Mouse (Mus musculus) testis, postnatal 10 days (tissue): ENCODE measurements at regions not wholly inside any gene's neighbourhood (a gene's known extent, or its start where the extent isn't known, plus 50 kb on each side); places are given as distances from the start of the nearest gene placed in this dataset.

Experiments used
- DNase-seq: peaks from one replicate; pipeline ENCODE4 v3.0.0; 2021; ENCODE audit warnings: low spot score

DNA sequence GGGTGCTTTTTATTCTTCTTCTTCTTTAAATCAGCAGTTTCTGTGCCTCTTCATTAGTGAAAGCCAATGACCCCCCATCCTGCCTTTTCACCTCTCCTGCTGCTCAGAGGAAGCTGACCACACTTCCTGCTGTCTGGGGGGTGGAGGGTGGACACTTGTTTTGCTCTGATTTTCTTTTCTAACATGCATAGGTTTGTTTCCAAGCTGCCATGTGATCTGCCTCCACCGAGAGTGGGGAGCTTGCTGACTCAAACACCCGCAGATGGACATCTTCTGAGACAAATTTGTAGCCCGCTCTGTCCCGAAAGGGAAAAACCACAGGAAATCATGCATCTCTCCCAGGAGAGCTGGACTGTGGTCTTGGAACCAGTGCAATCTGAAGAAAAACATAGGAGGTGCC lies 141.3 kb downstream of the Gm826 start:
- no peak for DNase-seq

DNA sequence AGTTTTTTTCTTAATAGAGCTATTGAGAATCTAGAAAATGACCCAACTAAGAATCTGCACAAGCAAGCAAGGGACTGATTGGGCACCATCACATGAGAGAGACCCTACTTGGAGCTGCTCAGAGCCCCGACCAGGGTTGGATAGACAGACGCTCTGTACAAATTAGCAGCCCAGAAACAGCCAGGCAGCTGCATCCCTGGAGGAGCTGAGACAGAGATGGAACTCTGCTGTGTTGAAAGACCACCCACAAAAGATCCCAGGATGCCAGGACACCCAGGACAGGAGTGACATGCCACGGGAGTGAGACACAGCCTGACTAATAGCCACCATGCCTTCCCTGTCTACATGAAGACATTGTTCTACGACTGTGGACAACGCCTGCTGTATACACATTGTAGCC lies 147.9 kb downstream of the Gm826 start:
- no peak for DNase-seq

DNA sequence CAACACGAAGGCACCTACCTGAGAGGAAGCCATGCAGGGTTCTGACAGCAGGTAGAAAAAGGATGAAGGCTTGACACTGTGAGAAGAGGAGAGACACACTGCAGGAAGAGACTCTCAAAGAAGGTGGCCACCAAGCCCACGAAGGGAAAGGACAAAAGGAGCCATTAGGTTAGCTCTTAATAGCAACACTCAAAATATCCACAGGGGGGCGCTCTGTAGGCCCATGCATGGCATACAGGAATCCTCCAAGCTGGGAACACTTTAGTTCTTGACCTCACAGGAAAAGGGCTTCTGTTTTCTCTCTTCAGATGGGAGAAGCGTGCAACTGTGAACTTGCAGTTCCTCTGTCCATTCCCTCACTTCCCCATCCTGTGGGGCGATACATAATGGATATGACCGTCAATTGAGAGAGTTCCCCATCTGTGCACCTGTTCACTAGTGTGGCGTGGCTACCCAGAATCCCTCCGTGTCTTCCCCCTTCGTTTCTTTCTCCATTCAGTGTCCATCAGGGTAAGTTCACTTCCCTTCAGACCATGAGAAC lies 162.9 kb downstream of the Gm826 start:
- DNase-seq, result peak; percentile 51

DNA sequence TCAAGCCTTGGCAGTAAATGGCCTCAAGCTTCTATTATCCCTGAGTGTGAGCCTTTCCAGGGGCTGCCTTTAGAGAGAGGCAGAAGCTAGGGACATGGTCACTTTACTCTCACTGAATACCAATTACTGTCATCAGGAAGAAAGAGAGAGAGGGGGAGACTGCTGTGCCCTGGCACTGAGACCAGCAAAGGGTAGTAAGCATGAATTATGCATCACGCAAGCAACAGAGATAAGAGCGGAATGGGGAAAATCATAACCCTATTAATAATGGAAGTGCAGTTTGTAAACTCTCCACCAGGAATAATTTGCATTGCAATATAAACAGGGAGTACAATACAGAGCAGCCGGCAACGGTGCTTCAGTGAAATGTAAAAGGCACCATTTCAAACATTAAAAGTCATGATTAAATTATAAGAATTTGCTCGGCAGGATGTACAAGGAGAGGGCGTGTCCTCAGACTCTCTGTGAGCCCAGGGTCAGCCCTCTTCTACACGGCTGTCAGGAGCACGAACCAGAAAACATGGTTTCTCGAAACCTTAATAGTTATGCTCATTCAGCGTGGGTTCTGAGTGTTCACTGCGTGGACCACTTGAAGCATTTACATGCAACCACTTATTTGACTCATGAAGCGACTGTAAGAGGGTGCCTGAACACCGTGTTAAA lies 175.2 kb downstream of the Gm826 start:
- no peak for DNase-seq

DNA sequence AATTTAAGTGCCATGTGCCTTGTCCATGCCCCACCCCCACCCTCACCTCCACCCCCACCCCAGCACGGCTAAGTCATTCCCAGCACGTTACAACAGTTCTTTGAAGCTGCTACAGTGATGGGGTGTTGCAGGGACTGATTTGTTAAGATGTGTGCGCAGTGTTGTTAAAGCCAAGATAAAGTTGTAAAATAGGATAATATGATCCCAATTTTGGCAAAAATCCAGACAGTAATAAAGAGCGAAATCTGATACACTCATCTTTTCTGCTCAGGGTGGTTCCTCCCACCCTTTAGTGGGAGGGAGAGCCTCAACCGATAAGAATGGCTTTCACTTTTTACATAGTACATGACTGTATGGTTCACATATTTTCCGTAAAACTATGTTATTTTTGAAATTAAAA lies 180.2 kb downstream of the Gm826 start:
- peak; percentile 16 for DNase-seq

DNA sequence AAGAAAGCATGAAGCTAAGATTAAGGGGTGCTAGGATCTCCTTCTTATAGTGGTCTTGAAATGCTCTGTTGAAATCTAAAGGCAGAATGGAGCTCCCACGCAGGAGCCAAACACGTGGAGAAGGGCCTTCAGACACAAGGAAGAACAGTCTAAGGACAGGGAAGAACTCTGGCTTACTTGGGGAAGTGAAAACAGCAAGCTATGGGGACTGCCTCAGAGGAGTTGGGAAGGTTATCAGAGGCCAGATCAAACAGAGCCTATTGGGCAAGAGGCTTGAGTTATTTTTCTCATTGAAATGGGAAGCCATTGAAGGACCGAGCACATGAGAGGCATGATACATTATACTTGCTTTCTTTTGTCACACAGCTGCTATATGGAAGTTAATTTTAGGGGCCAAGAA lies 181.9 kb downstream of the Gm826 start:
- DNase-seq, result no peak

DNA sequence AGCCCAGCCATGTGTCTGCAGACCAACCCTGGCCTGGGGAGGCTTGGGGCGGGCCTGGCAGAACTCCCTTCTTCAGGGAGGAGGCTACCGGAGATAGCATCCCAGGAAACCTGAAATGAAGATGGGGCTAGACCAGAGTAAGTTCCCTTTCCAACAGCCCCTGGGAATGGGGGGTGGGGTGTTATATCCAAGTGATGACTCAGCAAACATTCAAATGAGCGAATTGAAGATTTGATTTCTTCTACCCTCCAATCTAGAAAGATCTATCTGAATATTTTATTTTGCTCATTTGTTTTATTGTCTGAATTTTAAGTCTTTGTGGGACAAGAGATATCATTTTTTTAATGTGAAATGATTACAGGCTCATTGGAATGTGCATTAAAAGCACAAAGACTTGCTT lies 185.0 kb downstream of the Gm826 start:
- DNase-seq, result no peak

DNA sequence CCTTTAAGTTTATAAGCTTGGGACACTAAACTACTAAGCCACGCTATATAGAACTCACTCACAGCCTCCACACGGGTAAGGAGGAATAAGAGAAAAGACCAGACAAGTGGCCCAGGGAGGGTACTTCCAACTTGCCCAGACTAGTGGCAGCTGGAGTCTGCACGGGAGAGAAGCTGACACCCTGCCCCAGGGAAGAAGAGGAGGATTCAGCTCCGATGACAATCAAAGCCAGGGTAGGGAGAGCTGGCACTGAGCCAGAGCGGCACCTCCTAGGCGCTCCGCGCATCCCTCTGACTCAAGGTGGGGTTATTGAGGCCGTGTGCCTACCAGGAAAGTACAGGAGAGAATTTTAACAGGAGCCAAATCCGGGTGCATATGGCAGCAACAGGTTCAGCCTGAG lies 185.4 kb downstream of the Gm826 start:
- DNase-seq, result peak; percentile 51

DNA sequence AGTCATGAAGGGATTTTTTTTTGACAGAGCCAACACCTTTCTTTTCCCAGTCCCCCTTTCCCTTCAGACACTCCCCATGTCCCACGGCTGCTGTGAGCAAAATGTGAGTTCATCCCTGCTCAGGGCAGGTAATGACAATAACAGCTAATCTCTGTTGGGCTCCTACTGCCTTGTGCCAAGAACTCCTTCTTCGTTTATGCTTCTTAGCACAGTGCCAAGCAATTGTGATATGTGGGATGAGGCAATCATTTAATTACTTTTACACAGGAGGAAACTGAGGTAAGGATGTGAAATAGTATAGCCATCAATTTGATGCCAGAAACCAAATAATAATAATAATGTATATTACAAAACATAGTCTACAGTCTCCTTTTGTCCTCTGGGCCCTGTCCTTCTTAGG lies 185.9 kb downstream of the Gm826 start:
- no peak for DNase-seq

DNA sequence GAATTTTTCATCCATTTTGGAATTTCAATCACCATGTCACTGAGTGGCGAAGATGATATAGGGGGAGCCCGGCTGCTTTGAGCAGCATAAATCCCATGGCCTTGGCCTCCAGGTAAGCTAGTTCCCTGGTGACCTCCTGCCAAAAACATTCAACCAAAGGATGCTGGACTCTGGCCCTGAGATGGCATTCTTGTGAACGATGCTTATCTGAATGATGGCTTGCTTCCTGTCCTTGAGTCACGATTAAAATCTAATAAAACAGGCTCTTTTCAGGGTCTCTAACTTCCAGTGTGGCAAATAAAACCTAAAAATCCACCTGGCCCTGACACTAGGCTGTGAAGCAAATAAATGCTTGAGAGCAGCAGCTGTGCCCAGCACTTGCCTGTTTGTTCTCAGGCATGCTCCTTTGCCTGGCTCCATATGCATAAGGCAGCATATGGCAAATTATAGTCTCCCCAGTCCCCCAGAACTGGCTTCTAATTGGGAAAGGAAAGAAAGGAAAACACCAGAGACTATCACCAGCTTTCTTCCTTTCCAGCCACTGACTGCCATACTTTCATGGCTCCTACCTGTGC lies 193.7 kb downstream of the Gm826 start:
- no peak for DNase-seq

DNA sequence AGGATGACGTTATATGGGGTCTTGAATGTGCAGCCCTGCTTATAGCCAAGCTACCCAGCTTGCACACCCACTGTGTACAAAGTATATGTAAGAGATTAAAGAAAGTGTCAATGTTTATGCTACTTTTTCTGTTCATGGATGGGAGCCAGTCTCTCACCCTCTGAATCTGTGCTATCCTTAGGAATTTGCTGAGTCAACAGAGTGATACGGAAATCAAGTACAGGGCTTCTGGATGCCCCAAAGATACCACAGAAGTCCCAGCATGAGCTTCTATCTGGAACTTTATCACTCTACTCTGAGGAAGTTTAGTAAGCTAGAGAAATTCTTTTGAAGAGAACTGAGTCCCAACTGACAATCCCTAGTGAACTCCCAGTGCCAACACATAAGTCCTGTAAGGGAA lies 195.9 kb downstream of the Gm826 start:
- DNase-seq, result no peak

DNA sequence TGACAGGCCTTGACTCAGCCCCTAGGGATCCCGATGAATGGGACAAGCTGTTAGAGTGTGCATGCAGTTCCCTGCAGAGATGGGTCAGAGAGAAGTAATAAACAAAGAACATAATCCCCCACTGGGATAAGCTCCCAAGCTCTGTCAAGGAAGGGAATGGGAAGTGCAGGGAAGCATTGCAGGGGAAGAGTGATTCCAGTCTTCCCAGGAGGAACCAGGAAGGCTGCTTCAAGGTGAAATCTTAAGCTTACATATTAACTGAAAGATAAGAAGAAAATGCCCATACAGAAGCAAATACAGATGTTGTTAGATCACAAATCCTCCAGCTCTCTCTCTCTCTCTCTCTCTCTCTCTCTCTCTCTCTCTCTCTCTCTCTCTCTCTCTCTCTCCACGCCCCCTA lies 202.2 kb downstream of the Gm826 start:
- no peak for DNase-seq

DNA sequence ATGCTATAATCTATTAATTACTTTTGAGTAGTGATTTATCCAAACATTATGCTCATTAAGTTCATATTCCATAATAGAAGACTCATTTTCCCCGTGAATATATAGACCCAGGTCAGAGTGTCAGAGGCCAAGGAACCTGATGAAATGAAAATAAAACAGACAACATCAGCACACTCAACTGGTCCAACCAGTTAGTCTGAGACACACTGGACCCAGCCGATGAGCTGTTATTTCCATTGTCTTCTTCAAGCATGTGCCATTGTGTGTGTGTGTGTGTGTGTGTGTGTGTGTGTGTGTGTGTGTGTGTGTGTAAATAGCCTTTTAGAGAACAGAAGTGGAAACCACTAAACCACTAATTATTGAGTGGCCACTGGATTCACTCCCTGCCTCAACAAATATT lies 202.6 kb downstream of the Gm826 start:
- no peak for DNase-seq

DNA sequence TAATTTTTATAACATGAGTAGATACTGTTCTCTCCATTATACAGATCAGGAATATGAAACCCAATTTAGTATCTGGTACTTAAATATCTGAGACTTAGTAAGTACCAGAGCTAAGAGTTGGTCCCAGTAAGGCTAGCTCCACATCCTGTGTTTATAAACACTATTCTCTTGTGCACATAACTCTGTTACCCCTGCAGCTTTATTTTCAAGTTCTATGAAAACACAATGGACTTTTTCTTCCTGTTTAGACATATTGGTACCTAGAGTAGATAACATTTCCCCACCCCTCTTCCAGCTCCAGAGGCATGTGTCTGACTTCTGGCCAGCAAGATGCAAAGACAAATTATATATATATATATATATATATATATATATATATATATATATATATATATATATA lies 216.8 kb downstream of the Gm826 start:
- no peak for DNase-seq

DNA sequence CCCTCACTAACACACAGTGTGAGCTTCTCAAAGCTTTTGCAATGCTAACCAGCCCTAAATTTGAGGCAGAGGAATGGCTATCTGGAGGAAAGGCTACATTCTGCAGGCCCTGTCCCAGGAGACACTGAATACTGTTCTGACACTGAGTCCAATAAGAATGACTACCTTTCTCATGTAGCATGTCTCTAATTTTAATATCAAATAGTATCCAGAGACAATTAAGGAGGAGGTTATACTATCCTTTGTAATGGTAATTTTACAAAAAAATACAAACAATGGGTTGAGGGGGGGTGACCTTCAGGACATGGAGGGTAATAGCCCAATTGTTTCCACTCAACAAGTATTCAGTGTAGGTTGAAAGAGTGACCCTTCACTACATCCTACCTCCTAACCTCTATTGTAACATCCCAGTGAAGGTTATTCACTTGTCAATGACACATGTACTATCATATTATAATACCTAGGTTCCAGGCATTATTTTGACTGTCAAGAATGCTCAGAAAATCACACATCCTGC lies 222.7 kb downstream of the Gm826 start:
- DNase-seq, result no peak

DNA sequence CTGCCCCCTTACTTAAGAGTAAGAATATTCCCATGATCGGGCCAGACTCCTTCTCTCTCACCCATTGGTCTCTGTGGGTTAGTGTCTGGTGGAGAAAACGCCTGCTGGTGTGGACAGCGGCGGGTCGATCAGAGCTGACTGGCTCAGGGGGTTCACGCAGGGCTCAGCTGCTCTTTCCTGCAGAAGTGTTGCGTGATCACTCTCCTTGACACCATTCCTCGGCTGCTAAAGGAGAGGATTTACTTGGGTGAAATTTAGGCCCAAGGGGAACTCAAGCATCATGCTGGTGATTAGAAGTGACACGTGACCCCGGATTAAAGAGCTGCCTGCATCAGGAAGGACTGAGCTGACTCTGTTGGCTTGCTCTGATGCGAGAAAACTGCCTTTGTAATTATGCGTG lies 240.9 kb downstream of the Gm826 start:
- no peak for DNase-seq

DNA sequence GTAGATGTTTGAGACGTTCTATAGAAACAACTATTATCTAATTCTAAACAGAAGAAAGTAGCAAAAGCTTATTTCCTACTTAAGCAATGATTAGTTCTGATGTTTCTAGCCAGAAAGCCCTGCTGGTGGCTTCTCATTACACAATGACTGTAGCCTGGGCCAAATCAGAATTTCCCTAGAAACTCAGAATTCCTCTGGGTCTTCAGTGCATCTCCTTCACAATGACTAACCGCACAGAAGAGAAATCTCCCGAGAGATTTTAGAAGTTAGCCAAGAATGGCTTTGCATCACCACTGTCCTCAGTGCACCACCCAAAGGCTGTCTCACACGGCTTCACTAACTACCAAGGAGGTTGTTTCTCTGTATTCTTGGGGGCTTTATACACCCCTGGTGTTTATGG lies 248.0 kb downstream of the Gm826 start:
- DNase-seq, result no peak

DNA sequence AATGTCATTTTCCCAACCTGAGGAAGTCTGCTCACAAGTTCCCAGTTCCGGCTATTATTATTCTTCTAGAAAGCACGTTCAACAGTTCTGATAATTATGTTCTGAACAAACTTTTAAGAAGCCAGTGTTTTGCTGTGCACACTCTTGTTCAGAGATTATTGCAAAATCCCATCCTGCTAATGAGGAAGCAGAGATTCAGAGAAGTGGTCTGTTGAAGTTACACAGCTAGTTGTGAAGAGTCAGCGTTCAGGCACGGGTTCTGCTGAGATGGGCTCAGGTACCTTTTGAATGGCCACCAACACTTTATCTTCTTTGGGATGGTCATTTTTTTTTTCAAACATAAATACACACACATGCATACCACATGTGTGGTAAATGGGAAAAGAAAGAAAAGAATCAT lies 250.3 kb downstream of the Gm826 start:
- DNase-seq, result no peak

DNA sequence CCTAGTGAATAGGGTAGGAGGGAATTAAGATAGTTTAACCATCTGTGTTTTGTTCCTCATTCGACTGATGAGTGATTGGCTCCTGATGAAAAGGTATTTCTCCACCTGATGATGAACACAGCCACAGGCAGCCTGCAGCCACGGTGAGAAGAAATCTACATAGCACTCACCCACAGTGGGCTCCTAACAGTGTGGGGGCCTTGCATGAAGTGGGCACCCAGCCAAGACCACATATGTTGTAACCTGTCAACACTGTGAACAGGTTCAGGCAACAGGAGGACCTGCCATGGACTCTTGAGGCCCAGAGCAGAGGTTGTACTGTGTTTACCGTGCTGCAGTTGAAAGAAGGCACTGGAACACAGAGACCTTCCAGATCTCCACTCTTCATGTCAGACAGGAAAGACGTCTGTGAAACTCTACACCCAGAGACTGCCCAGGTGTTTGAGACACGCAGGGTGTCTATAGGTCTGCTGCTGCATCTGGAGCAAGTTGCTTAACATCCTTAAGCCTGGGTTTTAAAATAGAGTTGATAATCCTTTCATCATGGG lies 251.8 kb downstream of the Gm826 start:
- DNase-seq, result no peak

DNA sequence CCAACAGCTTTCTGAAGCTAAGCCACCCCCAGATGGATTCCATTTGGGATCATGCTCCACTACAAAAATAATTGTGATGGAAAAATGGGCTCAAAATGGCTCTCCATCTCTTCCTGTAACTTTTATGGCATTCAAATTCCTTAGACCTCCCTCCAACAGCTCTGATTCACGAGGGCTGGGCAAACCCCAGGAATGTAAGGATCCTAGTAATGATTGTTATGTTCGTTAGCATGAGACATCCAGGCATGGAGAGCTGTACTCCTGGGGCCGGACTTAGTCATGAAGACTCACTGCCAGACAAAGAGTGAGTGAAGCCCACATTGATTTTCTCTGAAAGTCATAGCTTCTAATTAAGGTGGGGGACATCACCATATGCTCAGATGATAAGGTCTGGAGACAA lies 258.3 kb downstream of the Gm826 start:
- no peak for DNase-seq

DNA sequence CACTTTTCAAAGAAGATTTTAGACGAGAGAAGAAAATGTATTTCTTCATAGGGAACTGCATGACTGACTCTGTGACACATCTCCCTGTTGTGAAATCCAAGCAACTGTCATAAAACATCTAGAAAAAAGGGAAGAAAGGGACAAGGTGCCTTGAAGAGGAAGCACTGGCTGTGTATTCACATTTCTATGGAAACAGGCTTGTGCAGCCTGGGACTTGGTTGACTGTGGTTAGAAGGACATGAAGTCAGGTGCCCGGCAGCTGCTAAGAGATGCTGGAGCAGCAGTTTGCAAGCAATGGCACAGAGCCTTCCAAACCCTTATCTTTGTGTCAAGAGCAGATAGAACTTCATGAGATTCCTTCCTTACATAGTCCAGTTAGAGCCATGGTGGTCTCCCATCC lies 263.5 kb downstream of the Gm826 start:
- no peak for DNase-seq

DNA sequence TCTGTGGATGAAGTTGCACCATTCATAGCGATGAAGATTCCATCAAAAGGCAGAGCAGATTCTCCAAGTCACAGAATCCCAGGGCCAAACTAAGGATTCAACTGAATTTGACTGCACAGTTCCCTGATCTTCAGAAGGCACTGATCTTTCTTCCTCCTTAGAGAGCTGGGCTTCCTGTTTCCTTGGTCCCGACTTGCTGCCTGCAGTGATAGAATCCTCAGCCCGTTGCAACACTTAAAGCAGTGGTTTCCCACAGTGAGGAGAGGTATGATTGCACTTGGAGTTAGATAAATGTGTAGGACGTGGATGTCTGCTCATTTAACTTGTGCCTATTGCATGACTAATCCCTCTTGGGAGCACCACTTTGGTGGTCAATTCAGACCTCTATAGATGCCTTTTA lies 265.2 kb downstream of the Gm826 start:
- no peak for DNase-seq

DNA sequence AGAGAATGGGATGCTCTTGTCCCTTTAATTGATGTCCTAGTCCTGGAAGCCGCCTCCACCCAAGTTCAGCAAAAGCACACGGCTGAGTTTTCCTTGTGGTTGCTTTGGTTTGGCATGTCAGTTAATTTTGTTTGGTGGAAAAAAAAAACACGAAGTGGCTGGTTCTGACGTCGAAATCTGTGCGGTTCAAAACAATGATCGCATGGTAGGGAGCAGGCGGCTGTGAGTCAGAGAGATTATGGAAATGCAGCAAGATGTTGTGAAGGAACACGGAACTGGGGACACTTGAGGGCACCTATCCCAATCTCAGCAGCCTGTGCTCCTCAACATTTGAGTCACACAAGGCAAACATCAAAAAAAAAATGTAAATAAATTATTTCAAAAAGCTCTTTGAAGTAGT lies 266.1 kb downstream of the Gm826 start:
- DNase-seq, result no peak
